Mouse (Mus musculus) cerebellum, postnatal 10 days (tissue): Measurements from ENCODE around the gene Reep6.
A peak's percentile ranks its signal among the peaks of the same experiment; 100 is the strongest.

Experiments used
- DNase-seq, 2 experiments: peaks; one replicate each; pipeline ENCODE4 v3.0.0; 2021; ENCODE audit warnings: mixed read lengths in 2 of 2

Reep6 gene

GRCm38 (mm10) chr10:80301256-80302081 lies 28.3 kb upstream of the Reep6 start:
- peak; percentile 54 to 65 for DNase-seq

- DNase-seq, result peak; percentile 59 to 65
These were observed 27.7 kb upstream of the Reep6 start for GRCm38 (mm10) chr10:80302082-80302355.

DNA sequence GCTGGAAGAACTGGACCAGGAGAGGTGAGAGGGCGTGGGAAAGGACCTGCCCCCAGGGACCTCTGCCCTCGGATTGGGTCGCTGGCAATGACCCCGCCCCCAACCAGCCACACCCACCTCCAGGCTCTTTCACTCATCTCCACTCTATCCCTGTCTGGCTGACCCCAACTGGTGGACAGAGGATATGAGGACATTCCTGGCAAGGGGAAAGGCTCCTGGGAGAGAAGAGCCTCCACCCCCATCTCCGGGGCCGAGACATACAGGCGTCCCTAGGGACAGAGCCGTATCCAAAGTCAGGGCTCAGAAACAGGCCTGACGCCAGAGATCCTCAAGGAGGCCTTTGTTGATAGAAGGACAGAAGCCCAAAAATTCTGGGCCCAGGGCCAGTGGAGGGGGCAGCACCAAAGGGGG lies 27.3 kb upstream of the Reep6 start:
- DNase-seq, result peak; percentile 79 to 87

DNA sequence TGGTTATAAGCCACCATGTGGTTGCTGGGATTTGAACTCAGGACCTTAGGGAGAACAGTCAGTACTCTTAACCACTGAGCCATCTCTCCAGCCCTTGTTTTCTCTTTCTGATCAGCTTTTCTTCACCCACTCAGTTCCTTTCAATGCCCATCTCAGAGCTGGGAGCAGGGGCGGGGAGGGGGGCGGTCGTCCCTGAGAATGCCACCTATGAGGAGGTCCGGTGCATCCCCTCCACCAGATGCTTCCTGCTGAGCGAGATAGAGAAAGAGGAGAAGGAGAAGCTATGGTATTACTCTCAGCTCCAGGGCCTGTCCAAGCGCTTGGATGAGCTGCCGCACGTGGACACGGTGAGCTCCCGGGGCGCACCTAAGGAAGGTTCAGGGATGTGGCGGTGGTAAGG lies 25.3 kb upstream of the Reep6 start:
- DNase-seq, result no peak

- peak in 1 of 2 experiments; percentile 48 for DNase-seq
These were observed 24.9 kb upstream of the Reep6 start for GRCm38 (mm10) chr10:80304862-80305261.

DNA sequence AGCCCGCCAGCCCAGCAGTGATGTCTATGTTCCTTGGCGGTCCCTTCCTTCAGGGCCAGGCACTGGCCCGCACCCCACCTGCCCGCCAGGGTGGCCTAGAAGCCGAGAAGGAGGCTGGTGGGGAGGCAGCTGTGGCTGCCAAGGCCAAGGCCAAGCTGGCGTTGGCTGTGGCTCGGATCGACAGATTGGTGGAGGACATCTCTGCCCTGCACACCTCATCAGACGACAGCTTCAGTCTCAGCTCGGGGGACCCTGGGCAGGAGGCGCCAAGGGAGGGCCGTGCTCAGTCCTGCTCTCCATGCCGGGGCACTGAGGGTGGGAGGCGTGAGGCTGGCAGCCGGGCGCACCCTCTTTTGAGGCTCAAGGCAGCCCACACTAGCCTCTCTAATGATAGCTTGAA lies 18.2 kb upstream of the Reep6 start:
- peak; percentile 75 for DNase-seq

DNA sequence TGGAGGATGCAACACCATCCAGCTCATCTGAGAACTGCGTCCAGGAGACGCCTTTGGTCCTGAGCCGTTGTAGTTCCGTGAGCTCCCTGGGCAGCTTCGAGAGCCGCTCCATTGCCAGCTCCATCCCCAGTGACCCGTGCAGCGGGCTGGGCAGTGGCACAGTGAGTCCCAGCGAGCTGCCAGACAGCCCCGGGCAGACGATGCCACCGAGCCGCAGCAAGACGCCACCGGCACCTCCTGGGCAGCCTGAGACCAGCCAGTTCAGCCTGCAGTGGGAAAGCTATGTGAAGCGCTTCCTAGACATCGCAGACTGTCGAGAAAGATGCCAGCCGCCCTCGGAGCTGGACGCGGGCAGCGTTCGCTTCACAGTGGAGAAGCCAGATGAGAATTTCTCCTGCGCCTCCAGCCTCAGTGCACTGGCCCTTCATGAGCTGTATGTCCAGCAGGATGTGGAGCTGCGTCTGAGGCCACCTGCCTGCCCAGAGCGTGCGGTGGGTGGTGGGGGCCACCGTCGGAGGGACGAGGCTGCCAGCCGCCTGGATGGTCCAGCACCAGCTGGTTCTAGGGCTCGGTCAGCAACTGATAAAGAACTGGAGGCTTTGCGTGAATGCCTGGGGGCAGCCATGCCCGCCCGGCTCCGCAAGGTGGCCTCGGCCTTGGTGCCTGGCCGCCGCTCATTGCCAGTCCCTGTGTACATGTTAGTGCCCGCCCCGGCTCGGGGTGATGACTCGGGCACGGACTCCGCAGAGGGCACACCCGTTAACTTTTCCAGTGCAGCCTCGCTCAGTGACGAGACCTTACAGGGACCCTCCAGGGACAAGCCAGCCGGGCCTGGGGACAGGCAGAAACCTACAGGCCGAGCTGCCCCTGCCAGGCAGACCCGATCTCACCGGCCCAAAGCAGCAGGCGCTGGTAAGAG lies 16.9 kb upstream of the Reep6 start:
- DNase-seq, result peak; percentile 65 to 68

DNA sequence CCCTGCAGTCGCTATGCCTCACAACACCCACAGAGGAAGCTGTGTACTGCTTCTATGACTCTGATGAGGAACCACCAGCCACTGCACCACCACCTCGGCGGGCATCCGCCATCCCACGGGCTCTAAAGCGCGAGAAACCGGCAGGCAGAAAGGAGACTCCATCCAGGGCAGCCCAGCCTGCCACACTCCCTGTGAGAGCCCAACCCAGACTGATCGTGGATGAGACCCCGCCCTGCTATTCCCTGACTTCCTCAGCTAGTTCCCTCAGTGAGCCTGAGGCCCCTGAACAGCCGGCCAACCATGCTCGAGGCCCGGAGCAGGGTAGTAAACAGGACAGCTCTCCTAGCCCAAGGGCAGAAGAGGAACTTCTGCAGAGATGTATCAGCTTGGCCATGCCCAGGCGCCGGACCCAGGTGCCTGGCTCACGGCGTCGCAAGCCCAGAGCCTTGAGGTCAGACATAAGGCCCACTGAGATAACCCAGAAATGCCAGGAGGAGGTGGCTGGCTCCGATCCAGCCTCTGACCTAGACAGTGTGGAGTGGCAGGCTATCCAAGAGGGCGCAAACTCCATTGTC lies 16.0 kb upstream of the Reep6 start:
- peak; percentile 68 to 74 for DNase-seq

GRCm38 (mm10) chr10:80314494-80315001 lies 15.2 kb upstream of the Reep6 start:
- peak; percentile 42 to 51 for DNase-seq

DNA sequence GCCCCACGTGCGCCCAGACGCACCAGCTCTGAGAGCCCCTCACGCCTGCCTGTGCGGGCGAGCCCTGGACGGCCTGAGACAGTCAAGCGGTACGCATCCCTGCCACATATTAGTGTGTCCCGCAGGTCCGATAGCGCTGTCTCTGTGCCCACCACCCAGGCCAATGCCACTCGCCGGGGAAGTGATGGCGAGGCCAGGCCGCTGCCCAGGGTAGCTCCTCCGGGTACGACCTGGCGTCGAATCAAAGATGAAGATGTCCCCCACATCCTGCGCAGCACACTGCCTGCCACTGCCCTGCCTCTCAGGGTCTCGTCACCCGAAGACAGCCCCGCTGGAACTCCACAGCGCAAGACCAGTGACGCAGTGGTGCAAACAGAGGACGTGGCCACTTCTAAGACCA lies 14.4 kb upstream of the Reep6 start:
- peak in 1 of 2 experiments; percentile 38 for DNase-seq

DNA sequence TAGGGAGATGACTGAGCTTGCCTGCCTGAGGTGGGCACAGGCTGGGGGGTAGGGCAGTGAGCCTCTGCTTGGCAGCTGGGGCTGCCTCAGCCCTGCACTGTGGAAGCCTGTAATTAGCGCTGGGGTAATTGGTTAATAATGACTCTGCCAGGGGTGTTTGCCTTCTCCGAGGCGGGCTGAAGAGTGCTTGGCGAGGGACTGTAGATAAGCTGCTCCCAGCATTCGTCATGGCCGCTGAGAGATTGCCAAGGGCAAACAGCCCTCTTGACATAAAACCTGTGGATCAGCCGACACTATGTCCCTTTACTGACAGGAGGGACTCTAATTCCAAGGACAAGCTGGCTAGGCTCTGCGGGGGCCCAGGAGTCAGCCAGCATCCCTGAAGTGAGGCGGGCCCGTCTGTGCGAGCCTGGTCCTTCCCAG lies 13.4 kb upstream of the Reep6 start:
- DNase-seq, result peak; percentile 69 to 70

DNA sequence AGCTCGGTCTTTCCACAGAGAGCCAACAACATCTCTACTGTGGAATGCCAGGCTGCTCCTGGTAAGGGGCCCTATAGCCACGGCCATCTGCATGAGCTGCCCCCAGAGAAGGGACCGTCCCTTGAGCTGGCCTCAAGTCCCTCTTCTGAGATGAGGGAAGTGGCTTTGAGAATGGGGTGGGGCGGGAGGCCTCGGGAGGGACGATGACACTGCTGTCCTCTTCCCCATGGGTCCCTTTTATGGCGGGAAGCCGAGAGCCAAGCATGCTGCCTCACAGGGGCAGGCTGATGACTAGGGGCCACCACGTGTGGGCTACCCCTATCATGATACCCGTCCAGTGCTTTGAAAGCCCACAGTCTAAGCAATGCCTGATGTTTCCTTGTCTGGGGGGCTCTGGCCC lies 12.7 kb upstream of the Reep6 start:
- peak; percentile 41 to 45 for DNase-seq

GRCm38 (mm10) chr10:80320340-80320760 lies 9.4 kb upstream of the Reep6 start, which contains the start of gene 2310011J03Rik:
Gene 2310011J03Rik, minus strand, starts transcription at chr10:80320537.
- DNase-seq, result peak; percentile 94 to 95

GRCm38 (mm10) chr10:80321014-80321669 lies 8.6 kb upstream of the Reep6 start:
- no peak for DNase-seq

GRCm38 (mm10) chr10:80321670-80322581 lies 7.8 kb upstream of the Reep6 start:
- no peak for DNase-seq

DNA sequence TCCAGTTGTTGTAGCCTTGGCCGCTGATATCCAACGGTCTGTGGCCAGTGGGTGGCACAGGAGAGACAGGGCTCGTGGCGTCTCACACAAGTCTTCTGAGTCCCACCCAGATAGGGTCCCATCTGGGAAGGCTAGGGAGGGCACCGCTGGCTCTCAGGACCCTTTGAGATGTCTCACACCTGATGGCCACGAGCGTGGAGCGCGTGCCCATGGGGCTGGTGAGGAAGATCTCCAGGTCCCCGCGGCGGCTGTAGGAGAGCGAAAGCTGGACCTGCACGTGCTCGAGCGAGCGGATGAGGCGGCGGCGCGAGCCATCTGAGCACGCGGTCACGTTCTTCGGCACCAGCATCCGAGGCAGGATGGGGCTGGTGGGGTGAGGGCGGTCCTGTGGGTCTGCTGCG lies 6.9 kb upstream of the Reep6 start:
- peak; percentile 41 to 58 for DNase-seq

DNA sequence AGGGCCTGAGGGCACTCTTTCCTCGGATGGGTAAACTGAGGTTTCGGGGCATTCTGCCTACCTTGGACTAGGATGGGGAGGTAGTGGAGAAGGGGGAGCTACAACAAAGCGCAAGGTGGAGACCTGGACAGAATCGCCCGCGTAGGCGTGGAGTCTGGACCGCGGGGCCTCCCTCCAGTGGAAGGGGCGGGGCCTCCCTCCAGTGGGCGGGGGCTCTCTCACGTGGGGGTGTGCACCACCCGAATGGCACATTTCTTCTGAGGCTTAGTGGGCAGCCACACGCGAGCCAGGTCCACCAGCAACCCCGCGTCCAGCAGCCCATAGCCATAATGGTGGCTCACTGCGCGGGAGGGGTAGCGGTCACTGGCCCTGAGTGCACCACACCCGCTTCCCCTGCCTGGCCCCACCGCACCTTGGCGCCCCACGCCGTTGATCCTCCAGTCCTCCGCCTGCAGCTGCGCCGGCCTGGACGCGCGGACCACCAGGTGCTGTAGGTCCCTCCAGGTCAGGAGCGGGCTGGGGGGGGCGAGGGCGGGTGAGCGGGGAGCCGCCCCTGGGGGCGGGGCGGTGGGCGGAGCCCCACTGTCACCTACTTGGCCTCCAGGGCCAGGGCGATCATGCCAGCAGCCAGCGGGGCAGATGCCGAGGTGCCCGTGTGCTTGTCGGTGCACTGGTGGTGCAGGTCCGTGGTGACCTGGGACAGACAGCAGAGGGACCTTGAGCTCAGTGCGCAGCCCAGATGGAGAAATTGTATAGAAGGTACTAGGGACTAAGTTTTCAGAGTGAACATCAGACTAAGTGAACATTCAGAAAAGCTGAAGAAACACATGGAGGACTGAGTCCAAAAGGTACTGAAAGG lies 6.3 kb upstream of the Reep6 start:
- DNase-seq, result peak; percentile 73 to 75

DNA sequence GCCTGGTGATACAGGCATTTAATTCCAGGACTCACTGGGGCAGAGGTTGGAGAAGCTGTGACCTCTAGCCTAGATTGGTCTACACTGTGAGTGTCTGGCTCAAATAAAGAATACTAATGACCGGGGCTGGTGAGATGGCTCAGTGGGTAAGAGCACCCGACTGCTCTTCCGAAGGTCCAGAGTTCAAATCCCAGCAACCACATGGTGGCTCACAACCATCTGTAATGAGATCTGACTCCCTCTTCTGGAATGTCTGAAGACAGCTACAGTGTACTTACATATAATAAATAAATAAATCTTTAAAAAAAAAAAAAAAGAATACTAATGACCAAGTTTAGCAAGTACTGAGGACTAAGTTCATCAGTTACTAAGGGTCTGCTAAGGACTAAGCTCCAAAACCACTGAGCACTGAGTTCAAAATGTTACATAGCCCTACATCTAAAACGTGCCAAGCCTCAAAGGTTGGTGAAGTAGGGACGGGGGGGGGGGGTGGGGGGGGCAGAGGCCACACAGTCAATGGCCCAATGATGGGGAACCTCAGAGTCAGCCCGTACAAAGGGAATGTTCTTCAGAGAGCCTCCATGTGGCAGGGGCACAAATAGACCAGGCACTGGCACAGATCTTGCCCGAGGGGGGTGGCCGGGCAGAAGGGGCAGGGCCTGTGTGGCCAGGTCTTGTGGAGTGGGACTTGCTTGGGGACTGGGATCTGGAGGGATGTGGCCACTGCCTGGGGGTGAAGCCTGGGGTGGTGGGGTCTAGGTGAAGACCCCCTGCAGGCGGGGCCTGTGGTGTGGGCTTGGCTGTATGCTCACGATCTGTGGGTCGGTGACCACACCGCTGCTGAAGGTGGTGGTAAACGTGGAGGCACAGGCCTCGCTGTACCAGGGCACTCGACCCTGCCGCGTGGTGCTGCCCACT lies 5.4 kb upstream of the Reep6 start:
- DNase-seq, result no peak

- DNase-seq, result no peak
These were observed 4.7 kb upstream of the Reep6 start for GRCm38 (mm10) chr10:80325045-80325444.
